Mouse (Mus musculus): Measurements from ENCODE around the gene Cd248. TPM values are rescaled to one million over a fixed set of nuclear protein-coding genes. Genes with fewer than 3 reads are reported as not detected.

Cd248 gene
- polyA plus RNA-seq, 1 experiment from 2014 or later = 19.9 TPM

GRCm38 (mm10) chr19:5118384-5118698 lies 50.5 kb downstream of the Cd248 start, which contains the start of gene Klc2:
Gene Klc2, minus strand, starts transcription at chr19:5118560.
- Histone ChIP-seq H3K4me1 (peaks cover 22% of the 10 kb centered on the region), H3K27me3 (replicated peaks) (no peaks in the 10 kb centered on the region), H3K4me3 (replicated peaks) (peak within 1 kb of the TSS; percentile 95), H3K9me3 (replicated peaks) (no peaks in the 10 kb centered on the region), H3K36me3 (peaks cover 12% of the 10 kb centered on the region; the same call in 1 of the 2 replicates), H3K9ac (replicated peaks) (peak within 1 kb of the TSS; percentile 96), H3K4me2 (peak within 1 kb of the TSS; percentile 76), H3K27ac (replicated peaks) (peak within 1 kb of the TSS; percentile 97)
- ATAC-seq (ENCODE audit: low FRiP score) = peak; percentile 45
- 2% methylated on average over 18 of the region's 18 CpGs for WGBS

Other genes starting within 250 kb of the Cd248 start
- 42.4 and 47.9 TPM in 2 replicates for gene Ccs, start 228.7 kb upstream of the Cd248 start, polyA plus RNA-seq (2015; fragmentation: Nextera tagmentation; extraction: Ambion mirVana)
- 0.37 and 0.52 TPM in 2 replicates for gene Ccdc87, start 228.7 kb upstream of the Cd248 start, polyA plus RNA-seq (2015; fragmentation: Nextera tagmentation; extraction: Ambion mirVana)
- gene Ctsf, start 212.9 kb upstream of the Cd248 start, polyA plus RNA-seq (2015; fragmentation: Nextera tagmentation; extraction: Ambion mirVana) = 74.5 and 86.5 TPM in 2 replicates
- 2.9 and 11.3 TPM in 2 replicates for gene Actn3, start 190.2 kb upstream of the Cd248 start, polyA plus RNA-seq (2015; fragmentation: Nextera tagmentation; extraction: Ambion mirVana)
- gene Zdhhc24, start 189.4 kb upstream of the Cd248 start, polyA plus RNA-seq (2015; fragmentation: Nextera tagmentation; extraction: Ambion mirVana) = 19.7 and 20.5 TPM in 2 replicates
- 5.8 and 8.4 TPM in 2 replicates for gene Bbs1, start 161.4 kb upstream of the Cd248 start, polyA plus RNA-seq (2015; fragmentation: Nextera tagmentation; extraction: Ambion mirVana)
- 104 TPM in 2 replicates for gene Dpp3, start 139.8 kb upstream of the Cd248 start, polyA plus RNA-seq (2015; fragmentation: Nextera tagmentation; extraction: Ambion mirVana)
- 12.0 and 13.2 TPM in 2 replicates for gene Peli3, start 125.0 kb upstream of the Cd248 start, polyA plus RNA-seq (2015; fragmentation: Nextera tagmentation; extraction: Ambion mirVana)
- 97.3 and 105 TPM in 2 replicates for gene Mrpl11, start 105.9 kb upstream of the Cd248 start, polyA plus RNA-seq (2015; fragmentation: Nextera tagmentation; extraction: Ambion mirVana)
- 0.36 and 0.42 TPM in 2 replicates for gene Npas4, start 77.8 kb upstream of the Cd248 start, polyA plus RNA-seq (2015; fragmentation: Nextera tagmentation; extraction: Ambion mirVana)
- 12.8 and 14.0 TPM in 2 replicates for gene Slc29a2, start 44.2 kb upstream of the Cd248 start, polyA plus RNA-seq (2015; fragmentation: Nextera tagmentation; extraction: Ambion mirVana)
- 103 and 113 TPM in 2 replicates for gene B4gat1, start 29.3 kb upstream of the Cd248 start, polyA plus RNA-seq (2015; fragmentation: Nextera tagmentation; extraction: Ambion mirVana)
- gene AC124502.3, start 29.2 kb upstream of the Cd248 start, polyA plus RNA-seq (2015; fragmentation: Nextera tagmentation; extraction: Ambion mirVana) = 4.1 and 4.2 TPM in 2 replicates
- gene Brms1, start 26.7 kb upstream of the Cd248 start, polyA plus RNA-seq (2015; fragmentation: Nextera tagmentation; extraction: Ambion mirVana) = 21.6 and 32.6 TPM in 2 replicates
- gene Rin1, start 17.6 kb upstream of the Cd248 start, polyA plus RNA-seq (2015; fragmentation: Nextera tagmentation; extraction: Ambion mirVana) = 0.89 and 1.0 TPM in 2 replicates
- 29.7 and 38.5 TPM in 2 replicates for gene Tmem151a, start 17.5 kb downstream of the Cd248 start, polyA plus RNA-seq (2015; fragmentation: Nextera tagmentation; extraction: Ambion mirVana)
- 56.8 and 66.1 TPM in 2 replicates for gene Yif1a, start 20.5 kb downstream of the Cd248 start, polyA plus RNA-seq (2015; fragmentation: Nextera tagmentation; extraction: Ambion mirVana)
- 294 and 369 TPM in 2 replicates for gene Cnih2, start 30.4 kb downstream of the Cd248 start, polyA plus RNA-seq (2015; fragmentation: Nextera tagmentation; extraction: Ambion mirVana)
- 205 and 218 TPM in 2 replicates for gene Rab1b, start 39.0 kb downstream of the Cd248 start, polyA plus RNA-seq (2015; fragmentation: Nextera tagmentation; extraction: Ambion mirVana)
- gene Klc2, start 50.5 kb downstream of the Cd248 start, polyA plus RNA-seq (2015; fragmentation: Nextera tagmentation; extraction: Ambion mirVana) = 82.4 and 94.5 TPM in 2 replicates
- 47.6 and 51.0 TPM in 2 replicates for gene Pacs1, start 205.0 kb downstream of the Cd248 start, polyA plus RNA-seq (2015; fragmentation: Nextera tagmentation; extraction: Ambion mirVana)
- gene Sf3b2, start 227.4 kb downstream of the Cd248 start, polyA plus RNA-seq (2015; fragmentation: Nextera tagmentation; extraction: Ambion mirVana) = 300 and 331 TPM in 2 replicates
- gene Gal3st3, start 230.3 kb downstream of the Cd248 start, polyA plus RNA-seq (2015; fragmentation: Nextera tagmentation; extraction: Ambion mirVana) = 37.8 and 42.0 TPM in 2 replicates